Mouse (Mus musculus): ENCODE results near the gene Pex16. TPM values are rescaled to one million over a fixed set of nuclear protein-coding genes. Genes with fewer than 3 reads are reported as not detected.

Pex16 gene
- polyA plus RNA-seq, 1 experiment from 2014 or later = 34.3 TPM

- no peaks in the 10 kb centered on the region for H3K9me3 ChIP-seq (replicated peaks; ENCODE audit: low read length)
- no peak overlapping the region for H3K4me3 ChIP-seq (replicated peaks; ENCODE audit: low read depth, low read length)
- H3K27me3 ChIP-seq (ENCODE audit: insufficient read depth, low read length) = no peaks in the 10 kb centered on the region
- peaks cover 40% of the 10 kb centered on the region; the same call in 1 of the 2 replicates for H3K36me3 ChIP-seq (ENCODE audit: insufficient read depth, low read length)
- H3K27ac ChIP-seq = no peak overlapping the region
- ATAC-seq (replicated peaks; ENCODE audit: low FRiP score, low read depth) (no peak), DNase-seq (ENCODE audit: low spot score) (no peak)
- H3K4me1 ChIP-seq (replicated peaks; ENCODE audit: insufficient read depth, low read length) = no peaks in the 10 kb centered on the region
- H3K9ac ChIP-seq (ENCODE audit: low read depth, low read length) = no peak overlapping the region
- no peak for TF ChIP-seq CTCF (IDR thresholded peaks at IDR 0.05; ENCODE audit: low read depth)
- H3K4me2 ChIP-seq (ENCODE audit: low read length) = no peak overlapping the region
- 96% methylated on average over 2 of the region's 2 CpGs for WGBS
Measured at GRCm38 (mm10) chr2:92331871-92332270, 42.6 kb upstream of the Pex16 start.

GRCm38 (mm10) chr2:92342418-92342817, 32.1 kb upstream of the Pex16 start:
- Histone ChIP-seq H3K4me3 (replicated peaks; ENCODE audit: low read depth, low read length) (no peak overlapping the region), H3K36me3 (ENCODE audit: insufficient read depth, low read length) (peaks cover 20% of the 10 kb centered on the region; the same call in 1 of the 2 replicates), H3K9me3 (replicated peaks; ENCODE audit: low read length) (no peaks in the 10 kb centered on the region), H3K27ac (no peak overlapping the region), H3K27me3 (ENCODE audit: insufficient read depth, low read length) (no peaks in the 10 kb centered on the region), H3K9ac (ENCODE audit: low read depth, low read length) (no peak overlapping the region), H3K4me1 (replicated peaks; ENCODE audit: insufficient read depth, low read length) (no peaks in the 10 kb centered on the region), H3K4me2 (ENCODE audit: low read length) (no peak overlapping the region)
- DNase-seq (ENCODE audit: low spot score) (no peak), ATAC-seq (replicated peaks; ENCODE audit: low FRiP score, low read depth) (no peak)
- no peak for TF ChIP-seq CTCF (IDR thresholded peaks at IDR 0.05; ENCODE audit: low read depth)

GRCm38 (mm10) chr2:92347191-92347590, 27.3 kb upstream of the Pex16 start:
- Histone ChIP-seq H3K36me3 (ENCODE audit: insufficient read depth, low read length) (peaks cover 34% of the 10 kb centered on the region), H3K27ac (no peak overlapping the region), H3K9me3 (replicated peaks; ENCODE audit: low read length) (no peaks in the 10 kb centered on the region), H3K4me2 (ENCODE audit: low read length) (no peak overlapping the region), H3K27me3 (ENCODE audit: insufficient read depth, low read length) (no peaks in the 10 kb centered on the region), H3K4me3 (replicated peaks; ENCODE audit: low read depth, low read length) (no peak overlapping the region), H3K9ac (ENCODE audit: low read depth, low read length) (no peak overlapping the region), H3K4me1 (replicated peaks; ENCODE audit: insufficient read depth, low read length) (no peaks in the 10 kb centered on the region)
- ATAC-seq (replicated peaks; ENCODE audit: low FRiP score, low read depth) = no peak
- WGBS = 92% methylated on average over 2 of the region's 2 CpGs
- DNase-seq (ENCODE audit: low spot score) = no peak
- no peak for TF ChIP-seq CTCF (IDR thresholded peaks at IDR 0.05; ENCODE audit: low read depth)

GRCm38 (mm10) chr2:92349589-92350425, 24.7 kb upstream of the Pex16 start:
- whole genome bisulfite sequencing = 45% methylated on average over 6 of the region's 6 CpGs
- H3K36me3 ChIP-seq (ENCODE audit: insufficient read depth, low read length) = peaks cover 24% of the 10 kb centered on the region
- no peak overlapping the region for H3K9ac ChIP-seq (ENCODE audit: low read depth, low read length)
- DNase-seq (ENCODE audit: low spot score) (no peak), ATAC-seq (replicated peaks; ENCODE audit: low FRiP score, low read depth) (no peak)
- H3K4me3 ChIP-seq (replicated peaks; ENCODE audit: low read depth, low read length) = no peak overlapping the region
- H3K4me2 ChIP-seq (ENCODE audit: low read length) = no peak overlapping the region
- no peaks in the 10 kb centered on the region for H3K27me3 ChIP-seq (ENCODE audit: insufficient read depth, low read length)
- TF ChIP-seq CTCF (IDR thresholded peaks at IDR 0.05; ENCODE audit: low read depth) = no peak
- no peaks in the 10 kb centered on the region for H3K4me1 ChIP-seq (replicated peaks; ENCODE audit: insufficient read depth, low read length)
- no peaks in the 10 kb centered on the region for H3K9me3 ChIP-seq (replicated peaks; ENCODE audit: low read length)
- 0 out of 2 replicates have a peak overlapping the region, but pooled peaks have one; percentile 6 for H3K27ac ChIP-seq

DNA sequence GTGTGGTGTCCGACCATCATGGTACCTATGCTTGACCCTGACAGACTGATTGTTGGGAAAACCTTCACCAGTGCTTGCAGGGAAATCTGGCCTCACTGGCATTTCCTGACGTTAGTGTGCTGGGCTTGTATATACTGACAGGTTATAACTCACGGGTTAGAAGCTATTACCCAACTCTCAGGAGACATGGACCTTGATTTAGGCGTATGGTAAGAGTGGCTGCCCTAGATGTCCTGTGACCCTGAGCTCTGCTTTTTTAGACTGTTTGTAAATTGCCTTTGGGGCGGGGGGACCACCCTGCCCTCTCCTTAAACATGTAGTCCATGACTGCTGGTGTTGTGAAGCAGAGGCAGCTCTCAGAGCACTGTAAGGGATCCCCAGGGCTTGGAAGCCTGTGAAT, 23.8 kb upstream of the Pex16 start:
- H3K9ac ChIP-seq (ENCODE audit: low read depth, low read length) = no peak overlapping the region
- no peak overlapping the region for H3K4me3 ChIP-seq (replicated peaks; ENCODE audit: low read depth, low read length)
- peak; percentile 29; the same call in 1 of the 2 replicates for ATAC-seq (replicated peaks; ENCODE audit: low FRiP score, low read depth)
- peaks cover 27% of the 10 kb centered on the region for H3K36me3 ChIP-seq (ENCODE audit: insufficient read depth, low read length)
- H3K4me2 ChIP-seq (ENCODE audit: low read length) = no peak overlapping the region
- H3K27ac ChIP-seq = peak overlapping the region; percentile 34; the same call in 1 of the 2 replicates
- no peaks in the 10 kb centered on the region for H3K4me1 ChIP-seq (replicated peaks; ENCODE audit: insufficient read depth, low read length)
- WGBS = 33% methylated on average over 5 of the region's 5 CpGs
- no peak for DNase-seq (ENCODE audit: low spot score)
- no peaks in the 10 kb centered on the region for H3K27me3 ChIP-seq (ENCODE audit: insufficient read depth, low read length)
- no peak for TF ChIP-seq CTCF (IDR thresholded peaks at IDR 0.05; ENCODE audit: low read depth)
- no peaks in the 10 kb centered on the region for H3K9me3 ChIP-seq (replicated peaks; ENCODE audit: low read length)

GRCm38 (mm10) chr2:92353402-92353801, 21.1 kb upstream of the Pex16 start:
- DNase-seq (ENCODE audit: low spot score) (no peak), ATAC-seq (replicated peaks; ENCODE audit: low FRiP score, low read depth) (no peak)
- no peak for TF ChIP-seq CTCF (IDR thresholded peaks at IDR 0.05; ENCODE audit: low read depth)
- H3K4me1 ChIP-seq (replicated peaks; ENCODE audit: insufficient read depth, low read length) = no peaks in the 10 kb centered on the region
- no peak overlapping the region for H3K27ac ChIP-seq
- H3K27me3 ChIP-seq (ENCODE audit: insufficient read depth, low read length) = no peaks in the 10 kb centered on the region
- H3K4me3 ChIP-seq (replicated peaks; ENCODE audit: low read depth, low read length) = no peak overlapping the region
- 78% methylated on average over 5 of the region's 5 CpGs for WGBS
- H3K9me3 ChIP-seq (replicated peaks; ENCODE audit: low read length) = no peaks in the 10 kb centered on the region
- H3K4me2 ChIP-seq (ENCODE audit: low read length) = no peak overlapping the region
- H3K36me3 ChIP-seq (ENCODE audit: insufficient read depth, low read length) = peaks cover 33% of the 10 kb centered on the region
- no peak overlapping the region for H3K9ac ChIP-seq (ENCODE audit: low read depth, low read length)

All from kidney, postnatal 0 days (tissue).